Mouse (Mus musculus) ES-Bruce4 (cell line): ENCODE data around the gene Gsdma2.

Experiments used
- CTCF ChIP-seq: IDR thresholded peaks from one replicate; pipeline ENCODE4 v1.8.1; 2011; ENCODE audit warnings: low read depth, low read length
- EP300 ChIP-seq: IDR thresholded peaks from 2 replicates; pipeline ENCODE4 v1.6.1; 2011; ENCODE audit warnings: low read depth, low read length; ENCODE audit not compliant: insufficient read depth
- POLR2A ChIP-seq: IDR thresholded peaks from one replicate; pipeline ENCODE4 v1.8.1; 2011; ENCODE audit warnings: low read length; ENCODE audit not compliant: insufficient read depth

GRCm38 (mm10) chr11:98698849-98699640 lies 52.5 kb downstream of the Gsdma2 start:
- TF ChIP-seq CTCF (no peak), POLR2A (no peak), EP300 (no peak)
